Mouse (Mus musculus) olfactory bulb, adult 2 months (tissue): Measurements from ENCODE around the gene Tor3a. TPM values are rescaled to one million over a fixed set of nuclear protein-coding genes. Genes with fewer than 3 reads are reported as not detected.

Experiments
- H3K27ac ChIP-seq: fragments of 200-500 bp; 2 replicates; pipeline ENCODE4 v1.5.1; 2012; ENCODE audit warnings: low read depth, low read length; ENCODE audit not compliant: insufficient read depth
- H3K4me1 ChIP-seq: fragments of 200-500 bp; 2 replicates; pipeline ENCODE4 v1.6.1; 2012; ENCODE audit warnings: low read length; ENCODE audit not compliant: control insufficient read depth, insufficient read depth
- H3K4me3 ChIP-seq: fragments of 200-500 bp; 2 replicates; pipeline ENCODE4 v1.5.1; 2012; ENCODE audit warnings: mild to moderate bottlenecking, low read depth, low read length, moderate library complexity; ENCODE audit not compliant: insufficient read depth
- CTCF ChIP-seq: fragments of 200-500 bp; IDR thresholded peaks from 2 replicates; pipeline ENCODE4 v1.5.1; 2012; ENCODE audit warnings: low read depth, mild to moderate bottlenecking, low read length, moderate library complexity; ENCODE audit not compliant: insufficient read depth
- POLR2A ChIP-seq: fragments of 200-500 bp; IDR thresholded peaks from 2 replicates; pipeline ENCODE4 v1.6.1; 2012; ENCODE audit warnings: mild to moderate bottlenecking, low read depth, low read length, moderate library complexity; ENCODE audit not compliant: insufficient read depth
- WGBS: fragments of 180-500 bp; shearing (Covaris S2); methylation state at CpG from one replicate; pipeline ENCODE4 v1.1.7; 2018; 5-methylcytosine and 5-hydroxymethylcytosine counted together
- polyA plus RNA-seq: library from polyadenylated mRNA; stranded (reverse); fragments of >200 nt; gene quantifications from 2 replicates; pipeline ENCODE4 v1.2.4, GENCODE M21; 2012; ENCODE audit warnings: low replicate concordance; ENCODE audit not compliant: missing spikeins, insufficient read depth, insufficient read length

Gene Tor3a
- polyA plus RNA-seq, 1 experiment = not detected

DNA sequence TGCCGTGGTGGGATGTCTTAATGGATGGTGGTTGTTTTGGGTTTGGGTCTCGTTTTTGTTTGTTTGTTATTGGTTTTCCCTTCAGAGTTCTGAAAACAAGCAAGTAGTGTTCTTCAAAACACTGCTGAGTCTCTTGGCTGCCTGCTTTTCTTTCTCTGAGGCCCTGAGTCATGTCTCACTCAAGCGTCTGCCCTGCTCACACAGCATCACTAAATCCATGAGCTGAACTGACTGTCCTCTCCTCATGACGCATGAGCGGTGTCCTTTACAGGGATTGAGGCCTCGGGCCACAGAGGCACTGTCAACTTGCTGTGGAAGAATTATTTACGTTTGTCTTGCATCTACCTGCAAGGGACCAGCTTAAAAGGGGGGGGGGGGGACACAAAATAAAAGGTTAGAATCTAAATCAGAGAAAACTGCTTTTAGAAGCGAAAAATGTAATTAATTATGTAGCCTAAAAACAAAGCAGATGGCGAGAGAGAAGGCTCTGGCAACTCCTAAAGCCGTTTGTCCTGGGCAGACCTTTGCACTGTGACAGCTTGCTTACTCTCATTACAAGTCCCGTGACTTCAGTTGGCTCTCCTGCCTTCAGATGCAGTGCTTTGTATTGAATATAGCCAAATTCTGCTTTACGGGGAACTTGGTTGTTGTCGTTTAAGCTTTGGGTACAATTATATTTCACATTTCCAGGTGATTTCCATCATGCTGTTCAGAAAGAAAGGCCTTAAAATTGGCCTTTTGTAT, 29.2 kb downstream of the Tor3a start:
- Histone ChIP-seq H3K4me3 (no peak overlapping the region), H3K27ac (no peak overlapping the region; the same call in 1 of the 2 replicates), H3K4me1 (peaks cover 29% of the 10 kb centered on the region)
- 49% methylated on average over 13 of the region's 13 CpGs for WGBS
- TF ChIP-seq CTCF (no peak), POLR2A (no peak)

DNA sequence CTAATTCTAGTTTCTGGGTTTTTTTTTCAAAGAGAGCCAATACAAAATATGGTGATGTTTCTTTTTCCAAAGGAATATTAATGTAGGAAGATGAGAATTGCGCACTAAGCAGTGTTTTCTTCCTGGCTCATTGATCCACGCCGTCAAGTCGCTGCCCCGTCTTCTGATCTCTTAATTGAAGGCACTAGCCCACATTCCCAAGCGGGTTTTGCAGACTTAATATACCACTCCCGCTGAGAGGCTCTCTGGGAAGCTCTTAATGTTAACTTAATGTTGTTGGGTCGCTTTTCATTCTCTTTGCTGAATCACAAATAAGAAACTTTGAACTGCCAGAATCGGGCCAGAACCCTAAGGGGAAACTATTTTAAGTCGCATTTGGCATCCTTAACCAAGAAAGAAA, 30.1 kb downstream of the Tor3a start:
- WGBS = 29% methylated on average over 10 of the region's 10 CpGs
- Histone ChIP-seq H3K27ac (no peak overlapping the region), H3K4me3 (no peak overlapping the region), H3K4me1 (peaks cover 31% of the 10 kb centered on the region)
- no peak for TF ChIP-seq CTCF
- TF ChIP-seq POLR2A = no peak

DNA sequence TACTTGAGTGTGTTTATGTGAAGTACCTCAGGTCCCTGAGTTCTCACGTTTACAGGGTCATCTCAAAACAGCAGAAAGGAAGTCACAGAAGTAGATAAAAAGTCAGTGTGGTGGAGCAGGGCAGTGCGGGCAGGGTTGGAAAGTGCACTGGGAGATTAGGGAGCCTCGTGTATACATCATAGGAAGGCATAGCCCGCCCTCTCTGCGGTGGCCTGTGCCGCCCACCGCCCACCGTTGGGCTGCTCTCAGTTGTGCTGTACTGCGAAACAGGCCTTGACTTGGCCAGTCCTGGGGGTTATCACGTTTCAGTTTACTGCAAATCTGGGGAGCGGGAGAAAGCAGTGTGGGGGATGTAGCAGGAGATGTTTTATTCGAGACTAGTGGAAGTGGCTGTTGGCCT, 31.3 kb downstream of the Tor3a start:
- Histone ChIP-seq H3K27ac (no peak overlapping the region), H3K4me3 (no peak overlapping the region), H3K4me1 (peaks cover 31% of the 10 kb centered on the region)
- 53% methylated on average over 12 of the region's 12 CpGs for WGBS
- TF ChIP-seq CTCF (no peak), POLR2A (no peak)

DNA sequence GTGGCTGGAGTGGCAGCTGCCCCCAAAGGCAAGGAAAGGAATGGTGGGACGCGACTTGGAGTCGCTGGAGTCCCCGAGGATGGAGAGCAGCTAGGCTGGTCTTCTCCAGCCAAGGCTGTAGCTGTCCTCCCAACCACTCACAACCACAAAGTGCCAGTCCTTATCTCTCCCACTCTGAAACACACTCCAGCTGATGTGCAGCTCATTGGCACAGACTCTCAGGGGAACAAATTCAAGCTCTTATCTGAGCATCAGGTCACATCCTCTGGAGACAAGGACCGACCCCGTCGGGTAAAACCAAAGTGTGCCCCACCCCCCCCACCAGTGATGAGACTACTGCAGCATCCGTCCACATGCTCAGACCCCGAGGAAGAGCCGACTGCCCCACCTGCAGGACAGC, 32.3 kb downstream of the Tor3a start:
- peaks cover 31% of the 10 kb centered on the region for H3K4me1 ChIP-seq
- no peak overlapping the region for H3K27ac ChIP-seq
- WGBS = 84% methylated on average over 10 of the region's 10 CpGs
- peak; percentile 6; the same call in 1 of the 2 replicates for TF ChIP-seq CTCF
- no peak for TF ChIP-seq POLR2A
- H3K4me3 ChIP-seq = no peak overlapping the region

DNA sequence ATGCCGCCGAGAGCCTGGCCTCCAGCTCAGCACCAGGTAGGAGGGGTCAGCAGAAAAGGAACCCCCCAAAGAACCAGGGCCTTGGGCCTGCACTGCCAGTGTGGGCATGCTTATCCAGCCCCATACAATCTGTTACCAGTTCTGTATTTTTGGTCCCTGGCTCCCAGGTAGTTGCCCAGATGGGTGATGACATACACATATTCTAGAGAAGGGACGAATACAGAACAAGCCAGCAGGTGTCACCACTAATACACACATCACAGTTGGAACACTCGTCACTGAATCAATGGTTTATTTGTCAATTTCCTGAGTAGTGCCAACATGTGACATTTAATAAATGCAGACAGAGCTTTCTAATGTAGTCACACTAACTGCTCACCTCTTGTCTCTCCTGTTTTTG, 33.6 kb downstream of the Tor3a start:
- Histone ChIP-seq H3K27ac (no peak overlapping the region), H3K4me3 (no peak overlapping the region), H3K4me1 (peaks cover 28% of the 10 kb centered on the region)
- 48% methylated on average over 4 of the region's 4 CpGs for WGBS
- TF ChIP-seq POLR2A (no peak), CTCF (no peak)

DNA sequence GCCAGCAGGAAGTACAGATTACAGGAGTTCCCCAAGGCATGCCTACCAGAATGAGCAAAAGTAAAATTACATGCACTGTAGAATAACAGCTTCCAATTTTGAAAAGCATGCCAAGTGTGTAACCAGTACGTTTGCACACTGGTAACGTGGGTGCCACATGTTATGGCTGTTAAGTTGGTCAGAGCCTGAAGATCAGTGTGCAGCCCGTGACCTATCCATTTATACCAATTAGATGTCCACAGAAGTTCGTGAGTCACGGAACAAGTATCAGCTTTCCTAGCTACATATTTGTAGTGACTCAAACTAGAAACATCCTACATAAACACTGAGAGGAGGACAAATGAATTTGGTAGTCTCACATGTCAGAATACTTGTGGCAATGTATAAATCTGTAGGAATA, 34.7 kb downstream of the Tor3a start:
- H3K4me3 ChIP-seq = no peak overlapping the region
- peaks cover 25% of the 10 kb centered on the region for H3K4me1 ChIP-seq
- TF ChIP-seq POLR2A (no peak), CTCF (no peak)
- peak overlapping the region; percentile 15; the same call in 1 of the 2 replicates for H3K27ac ChIP-seq
- WGBS = 49% methylated on average over 5 of the region's 5 CpGs

DNA sequence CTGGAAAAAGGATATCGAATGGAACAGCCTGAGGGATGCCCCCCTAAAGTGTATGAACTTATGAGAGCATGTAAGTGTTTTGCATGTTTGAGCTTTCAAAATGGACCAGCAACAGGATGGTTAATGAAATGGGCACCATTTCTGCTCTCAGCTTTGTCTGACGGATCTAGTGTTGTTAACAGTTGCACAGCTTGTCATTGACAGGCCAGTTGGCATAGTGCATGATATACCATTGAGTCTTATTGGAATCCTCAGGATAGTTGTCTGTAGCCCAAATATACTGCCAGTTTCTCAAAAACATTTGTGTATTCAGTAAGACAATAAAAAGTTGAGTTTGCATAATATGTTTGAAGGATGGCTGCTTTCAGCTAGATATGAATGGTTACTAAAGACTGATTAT, 39.0 kb downstream of the Tor3a start:
- H3K27ac ChIP-seq = no peak overlapping the region
- H3K4me1 ChIP-seq = peaks cover 5% of the 10 kb centered on the region
- H3K4me3 ChIP-seq = no peak overlapping the region
- TF ChIP-seq CTCF (no peak), POLR2A (no peak)
- WGBS = 69% methylated on average over 2 of the region's 2 CpGs

DNA sequence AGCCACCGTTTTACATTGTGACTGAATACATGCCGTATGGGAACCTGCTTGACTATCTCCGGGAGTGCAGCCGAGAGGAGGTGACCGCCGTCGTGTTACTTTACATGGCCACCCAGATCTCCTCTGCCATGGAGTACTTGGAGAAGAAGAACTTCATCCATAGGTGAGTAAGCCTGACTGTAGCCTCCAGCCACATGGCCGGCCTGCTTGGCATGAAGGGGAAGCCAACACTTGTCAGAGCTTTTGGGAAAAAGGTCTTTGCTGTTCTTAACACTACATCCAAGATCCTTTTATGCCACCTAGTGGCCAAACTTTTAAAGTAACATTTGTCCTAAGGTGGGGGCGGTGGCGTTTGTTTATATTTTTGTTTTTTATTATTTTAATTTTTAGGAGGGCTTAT, 41.1 kb downstream of the Tor3a start:
- Histone ChIP-seq H3K4me3 (no peak overlapping the region), H3K27ac (no peak overlapping the region; the same call in 1 of the 2 replicates), H3K4me1 (peaks cover 9% of the 10 kb centered on the region)
- 62% methylated on average over 10 of the region's 10 CpGs for WGBS
- TF ChIP-seq POLR2A (no peak), CTCF (no peak)

DNA sequence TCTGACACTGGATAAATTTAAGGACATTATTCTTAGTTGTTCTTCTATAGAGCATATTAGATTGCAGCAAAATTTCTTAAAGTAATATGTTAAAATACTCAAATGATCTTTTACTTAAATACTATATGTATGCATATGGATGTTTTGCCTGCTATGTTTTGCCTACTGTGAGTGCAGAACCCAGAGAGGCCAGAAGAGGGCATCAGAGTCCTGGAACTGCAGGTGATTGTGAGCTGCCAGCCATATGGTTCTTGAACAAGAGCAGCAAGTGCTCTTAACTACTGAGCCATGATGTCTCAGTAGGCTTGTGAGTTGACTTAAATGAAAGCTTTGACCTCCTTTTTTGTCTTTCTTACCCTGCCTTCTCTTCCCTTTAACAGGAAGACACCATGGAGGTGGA, 43.2 kb downstream of the Tor3a start:
- TF ChIP-seq CTCF (no peak), POLR2A (no peak)
- Histone ChIP-seq H3K27ac (peak overlapping the region; percentile 99), H3K4me1 (peaks cover 11% of the 10 kb centered on the region), H3K4me3 (no peak overlapping the region)

DNA sequence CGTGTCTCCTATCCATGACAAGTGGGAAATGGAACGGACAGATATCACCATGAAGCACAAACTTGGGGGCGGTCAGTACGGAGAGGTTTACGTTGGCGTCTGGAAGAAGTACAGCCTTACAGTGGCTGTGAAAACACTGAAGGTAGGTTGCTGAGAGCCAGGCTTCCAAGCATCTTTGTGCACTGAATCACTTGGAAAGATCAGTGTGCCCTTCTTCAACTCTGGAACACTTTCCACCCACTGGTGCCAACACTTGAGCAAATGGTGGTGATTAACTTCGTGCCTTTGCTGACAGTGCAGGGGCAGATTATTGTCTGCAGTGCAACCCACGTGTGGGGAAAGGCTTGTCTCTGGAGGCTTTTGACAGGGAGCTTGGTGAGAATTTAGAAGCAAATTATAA, 44.2 kb downstream of the Tor3a start:
- Histone ChIP-seq H3K27ac (peak overlapping the region; percentile 99), H3K4me1 (peaks cover 14% of the 10 kb centered on the region), H3K4me3 (no peak overlapping the region)
- TF ChIP-seq POLR2A (no peak), CTCF (no peak)
- 30% methylated on average over 8 of the region's 8 CpGs for WGBS
